Mouse (Mus musculus) left cerebral cortex, adult 2 months (tissue): ENCODE results near the gene Gdpd4. TPM values are rescaled to one million over a fixed set of nuclear protein-coding genes. Genes with fewer than 3 reads are reported as not detected.

Source experiments
- DNase-seq, 2 experiments: peaks; one replicate each; pipeline ENCODE4 v3.0.0; 2021 to 2022; ENCODE audit warnings: low spot score in 2 of 2, mixed read lengths in 1 of 2; ENCODE audit errors: extremely low spot score in 1 of 2
- H3K27ac ChIP-seq: fragments of 200-600 bp; 2 replicates; pipeline ENCODE4 v1.8.1; 2022
- H3K4me3 ChIP-seq: fragments of 200-600 bp; 2 replicates; pipeline ENCODE4 v1.8.1; 2022
- CTCF ChIP-seq: fragments of 200-600 bp; IDR thresholded peaks from 2 replicates; pipeline ENCODE4 v1.8.1; 2022; ENCODE audit warnings: antibody characterized with exemption, mild to moderate bottlenecking, moderate library complexity
- intact Hi-C: fragments of 180-260 bp; cut with DNase I; formaldehyde crosslinking; loops from one replicate; pipeline ENCODE4 v1.15.1; 2025
- total RNA-seq, 2 experiments: library from RNA; stranded (reverse); gene quantifications; 2 replicates each; pipeline ENCODE4 v1.2.3; 2021

Gdpd4 gene
- total RNA-seq, 2 experiments from 2014 or later = not detected

DNA sequence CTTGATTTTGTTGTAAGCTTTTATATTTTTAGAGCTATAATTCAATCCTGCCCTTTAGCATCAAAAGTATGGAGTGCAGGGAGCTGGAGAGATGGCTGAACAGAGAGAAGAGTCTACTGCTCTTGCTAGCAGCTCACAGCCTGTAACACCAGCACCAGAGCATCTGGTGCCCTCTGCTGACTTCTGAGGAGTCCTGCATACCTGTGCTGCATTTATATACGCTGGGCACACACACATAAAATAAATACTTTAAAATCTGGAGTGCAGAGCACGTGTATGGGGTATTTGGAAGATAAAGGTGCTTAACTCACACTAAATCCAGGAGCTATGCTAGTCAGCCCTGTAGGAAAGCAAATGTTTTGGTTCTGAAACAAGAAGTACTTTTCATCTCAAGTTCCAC is 166.6 kb downstream of the Gdpd4 start:
- Histone ChIP-seq H3K4me3 (no peak overlapping the region), H3K27ac (no peak overlapping the region)
- peak; percentile 55 for TF ChIP-seq CTCF
- intact Hi-C loops = no loop called here
- no peak for DNase-seq

DNA sequence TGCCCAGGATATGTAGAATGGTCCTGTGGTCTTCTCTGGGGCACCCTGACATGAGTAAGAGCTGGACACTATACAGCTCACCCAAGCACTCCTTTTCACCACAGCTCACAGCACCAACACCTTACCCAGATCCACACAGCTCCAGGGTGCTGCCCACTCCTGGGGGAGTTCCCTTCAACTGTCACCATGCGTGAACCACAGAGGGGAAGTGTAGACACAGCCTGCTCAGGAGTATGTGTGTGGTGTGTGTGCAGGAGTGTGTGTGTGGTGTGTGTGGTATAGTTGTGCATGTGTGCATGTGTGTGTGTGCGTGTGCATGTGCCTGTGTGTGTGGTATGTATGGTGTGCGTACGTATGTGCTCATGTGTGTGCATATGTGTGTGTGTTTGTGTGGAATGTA is 176.1 kb downstream of the Gdpd4 start:
- DNase-seq = no peak
- TF ChIP-seq CTCF = no peak
- intact Hi-C loops = no loop called here
- Histone ChIP-seq H3K27ac (no peak overlapping the region), H3K4me3 (no peak overlapping the region)

DNA sequence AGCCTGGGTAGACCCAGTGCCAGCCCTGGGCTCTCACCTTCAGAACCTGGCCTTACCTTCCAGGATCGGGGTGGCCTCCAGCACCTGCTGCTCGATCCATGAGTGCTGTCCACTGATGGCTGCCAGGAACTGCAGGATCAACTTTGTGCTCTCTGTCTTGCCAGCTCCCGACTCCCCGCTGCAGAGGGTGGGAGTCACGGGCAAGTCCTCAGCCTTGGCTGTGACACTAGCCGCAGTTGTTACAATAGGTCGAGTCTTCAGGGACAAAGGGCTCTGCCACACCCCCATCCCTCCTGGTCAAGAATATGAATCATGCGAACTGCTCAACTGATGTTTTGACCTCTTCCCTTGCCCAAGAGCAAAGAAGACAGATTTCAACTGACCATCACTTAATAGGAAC is 177.8 kb downstream of the Gdpd4 start:
- intact Hi-C loops = no loop called here
- Histone ChIP-seq H3K27ac (no peak overlapping the region), H3K4me3 (no peak overlapping the region)
- TF ChIP-seq CTCF = no peak
- DNase-seq = no peak

Other genes starting within 250 kb of the Gdpd4 start
- 10 to 100 TPM; 82.2 to 84.6 TPM for gene Clns1a, start 223.3 kb upstream of the Gdpd4 start, total RNA-seq
- gene Aqp11, start 181.7 kb upstream of the Gdpd4 start, total RNA-seq = 10 to 100 TPM; 22.3 to 23.6 TPM
- gene Pak1, start 131.4 kb upstream of the Gdpd4 start, total RNA-seq = 100 to 1,000 TPM; 414 to 463 TPM
- gene Myo7a, start 199.6 kb downstream of the Gdpd4 start, total RNA-seq = 10 to 100 TPM; 12.7 to 15.1 TPM
- under 1 TPM; 0.77 to 0.89 TPM for gene Omp, start 225.5 kb downstream of the Gdpd4 start, total RNA-seq